Mouse (Mus musculus) large intestine, adult 2 months (tissue): Measurements from ENCODE around the gene Pir. TPM values are rescaled to one million over a fixed set of nuclear protein-coding genes. Genes with fewer than 3 reads are reported as not detected.

Source experiments
- DNase-seq: peaks from one replicate; pipeline ENCODE4 v3.0.0-alpha.2; 2012; ENCODE audit warnings: low read depth, low spot score
- WGBS: fragments of 180-500 bp; shearing (Covaris S2); methylation state at CpG from one replicate; pipeline ENCODE4 v1.1.7; 2018; 5-methylcytosine and 5-hydroxymethylcytosine counted together
- polyA plus RNA-seq: library from polyadenylated mRNA; depleted of rRNA; stranded (reverse); fragments of >200 nt; gene quantifications from 2 replicates; pipeline ENCODE4 v1.2.3, GENCODE M21; 2012

Pir gene
- polyA plus RNA-seq, 1 experiment: 1.4 TPM

DNA sequence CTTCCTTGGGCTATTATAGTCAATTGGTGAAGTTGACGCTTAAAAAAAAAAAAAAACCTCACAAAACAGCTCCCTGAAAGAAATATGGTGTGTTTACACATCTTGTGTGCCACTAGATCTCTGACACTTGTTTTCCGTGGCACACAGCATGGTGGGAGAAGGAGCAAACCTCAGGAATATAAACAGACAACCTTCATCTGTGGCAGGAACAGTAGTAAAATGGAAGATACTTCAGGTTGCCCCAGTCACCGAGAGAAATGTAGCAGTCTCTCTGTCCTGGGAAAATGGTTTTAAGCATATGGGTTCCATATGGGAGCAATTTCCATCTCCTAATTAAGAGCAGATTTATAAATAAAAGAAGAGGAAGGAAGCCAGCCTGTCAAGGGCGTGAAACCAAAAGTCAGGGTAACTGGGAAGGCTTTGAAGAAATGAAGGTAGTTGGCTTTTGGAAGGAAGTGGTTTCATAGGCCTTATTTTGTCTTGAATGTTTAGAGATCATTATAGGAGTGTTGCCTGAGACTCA lies 54.3 kb downstream of the Pir start:
- WGBS: 77% methylated on average over 4 of the region's 4 CpGs
- DNase-seq: no peak

DNA sequence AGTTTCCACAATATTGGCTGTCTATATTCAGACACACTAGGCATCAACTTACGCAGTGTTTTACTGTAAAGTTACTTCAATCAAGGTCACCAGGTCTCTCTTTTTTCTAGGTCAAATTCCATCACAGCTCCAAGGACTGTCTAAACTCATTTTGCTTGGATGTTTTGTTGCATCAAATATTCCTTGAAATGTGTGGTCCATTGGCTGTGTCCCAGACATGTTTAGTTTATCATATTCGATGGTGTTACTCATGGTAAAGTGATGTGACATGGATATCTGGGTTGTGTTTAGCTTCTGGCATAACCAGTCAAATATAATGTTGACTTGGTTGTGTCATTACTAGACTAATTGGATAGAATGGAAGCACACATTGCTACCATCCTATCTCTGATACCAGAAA lies 61.2 kb downstream of the Pir start:
- no peak for DNase-seq
- WGBS: 82% methylated on average over 2 of the region's 2 CpGs

DNA sequence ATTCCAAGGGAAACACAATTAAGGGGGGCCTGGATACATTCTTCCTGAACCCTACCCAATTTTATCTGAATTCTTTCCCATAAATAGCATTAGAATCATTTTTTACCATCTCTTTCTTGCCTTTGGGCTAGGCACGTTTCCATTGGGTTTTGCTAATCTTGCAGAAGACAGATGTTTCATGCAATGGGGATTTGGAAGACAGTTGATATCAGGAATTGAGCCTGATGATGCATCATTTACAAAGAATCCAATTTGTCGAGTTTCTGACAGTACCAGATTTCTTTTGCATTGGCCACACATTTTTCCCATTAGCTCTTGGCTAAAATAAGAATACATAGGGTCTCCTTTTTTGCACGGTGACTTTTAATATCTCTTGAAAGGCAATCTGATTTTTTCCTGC lies 61.6 kb downstream of the Pir start:
- DNase-seq: no peak
- WGBS: 77% methylated on average over 3 of the region's 3 CpGs

DNA sequence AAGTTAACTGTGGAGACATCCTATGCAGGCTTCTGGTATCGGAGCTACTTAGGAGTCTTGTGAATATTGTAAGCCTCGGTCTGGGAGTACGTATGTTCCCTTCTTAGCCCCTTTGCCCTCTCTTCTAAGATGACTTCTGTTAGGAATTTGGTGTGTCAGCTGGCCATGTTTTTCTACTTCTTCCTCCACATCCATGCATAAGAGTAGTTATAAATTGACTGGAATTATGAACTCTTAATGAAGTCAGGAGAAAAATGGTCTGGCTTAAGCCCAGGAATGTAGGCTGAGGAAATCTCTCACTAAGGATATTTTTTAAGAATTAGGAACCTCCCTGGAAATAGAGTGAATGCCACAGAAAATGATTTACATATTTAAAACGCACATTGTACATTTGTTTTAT lies 69.4 kb downstream of the Pir start:
- no peak for DNase-seq
- WGBS: 86% methylated on average over 4 of the region's 4 CpGs

DNA sequence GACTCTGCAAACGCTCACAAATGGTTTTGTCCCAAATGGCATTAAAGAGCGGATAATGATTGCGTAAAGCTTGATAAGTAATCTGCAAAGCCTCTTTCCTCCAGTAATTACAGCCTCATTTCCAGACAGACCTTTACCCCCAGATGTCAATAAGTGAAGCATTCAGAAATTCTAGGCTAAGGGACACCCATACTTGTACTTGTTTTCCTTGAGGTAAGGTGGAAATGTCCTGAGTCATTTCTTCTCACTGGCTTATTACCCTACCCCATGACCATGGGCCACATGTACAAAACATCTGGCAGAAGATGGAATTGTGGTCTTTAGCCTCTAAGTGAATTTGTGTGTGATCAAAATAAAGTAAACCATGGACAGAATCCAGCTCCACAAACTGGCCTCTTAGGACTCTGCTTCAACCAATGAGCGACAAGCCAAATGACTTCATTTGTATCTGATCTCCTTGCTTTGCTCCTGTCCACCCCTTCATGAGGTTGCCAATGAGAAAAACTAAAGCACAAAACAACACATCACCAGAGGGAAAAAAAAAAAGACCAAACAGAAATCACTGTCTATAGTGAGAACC lies 76.3 kb downstream of the Pir start:
- 58% methylated on average over 4 of the region's 4 CpGs for WGBS
- DNase-seq: no peak

DNA sequence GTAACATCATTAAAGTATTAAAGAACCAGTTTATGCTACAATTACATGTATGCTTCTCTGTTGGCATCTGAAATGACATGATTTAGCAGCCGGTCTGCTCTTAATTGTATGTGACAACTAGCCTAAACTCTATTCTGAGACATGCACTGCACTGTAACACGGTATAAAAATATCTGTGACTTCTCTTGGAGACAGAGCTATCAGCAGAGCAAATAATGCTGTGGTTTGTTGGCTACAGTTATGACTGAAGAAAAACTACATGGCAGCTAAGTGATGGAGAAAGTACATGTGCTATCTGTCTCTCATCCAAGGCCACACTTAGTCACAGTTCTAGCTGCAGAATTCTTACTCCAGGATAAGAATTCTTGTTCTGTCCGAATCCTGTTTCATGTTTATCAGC lies 79.8 kb downstream of the Pir start:
- no peak for DNase-seq
- WGBS: 81% methylated on average over 3 of the region's 3 CpGs

DNA sequence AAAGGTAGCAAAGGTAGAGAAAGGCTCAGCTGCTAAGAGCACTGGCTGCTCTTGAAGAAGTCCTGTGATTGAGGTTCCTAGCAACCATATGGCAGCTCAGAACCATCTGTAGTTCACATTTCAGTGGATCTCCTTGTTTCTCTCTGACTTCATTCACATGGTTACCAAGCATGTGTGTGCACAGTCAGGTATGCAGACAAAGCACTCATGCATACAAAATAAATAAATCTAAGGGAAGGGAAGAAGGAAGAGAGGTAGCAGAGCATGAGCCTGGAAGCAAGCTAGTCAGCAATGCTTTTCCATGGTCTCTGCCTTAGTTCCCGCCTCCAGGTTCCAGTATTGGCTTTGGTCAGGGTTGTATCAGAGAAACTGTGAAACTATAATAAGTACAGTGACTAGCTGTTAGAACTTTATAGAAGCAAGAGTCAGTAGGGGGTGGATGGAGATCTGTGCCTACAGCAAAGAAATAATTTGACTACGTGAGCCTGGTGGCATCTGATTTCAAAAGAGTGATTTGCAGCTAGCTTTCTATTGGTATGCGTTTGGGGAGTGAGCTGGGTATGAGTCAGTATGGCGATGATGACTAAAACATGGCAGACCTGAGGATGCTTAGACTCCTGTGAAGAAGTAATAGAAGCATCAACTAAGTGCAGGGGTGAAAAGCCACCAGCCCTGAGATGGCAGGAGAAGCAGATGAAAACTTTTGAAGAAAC lies 96.1 kb downstream of the Pir start:
- DNase-seq: no peak
- 88% methylated on average over 4 of the region's 4 CpGs for WGBS

DNA sequence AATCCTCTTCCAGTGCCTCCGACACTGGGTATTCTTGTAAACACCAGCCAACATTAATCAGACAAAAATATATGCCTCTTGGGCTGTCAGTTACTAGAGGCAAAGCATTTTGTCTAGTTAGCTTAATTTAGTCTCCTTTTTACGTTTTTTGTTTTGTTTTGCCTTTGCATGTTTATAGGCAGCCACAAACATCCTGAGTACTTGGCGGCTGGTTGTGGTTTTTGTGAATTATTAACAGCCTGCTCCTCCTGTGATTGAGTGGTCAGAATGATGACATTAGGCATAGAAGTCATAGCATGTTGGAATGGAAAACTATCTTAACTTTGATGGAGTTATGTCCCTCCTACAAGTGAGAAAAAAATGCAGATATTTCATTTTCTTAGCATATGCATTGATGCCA lies 101.4 kb downstream of the Pir start:
- 64% methylated on average over 3 of the region's 3 CpGs for WGBS
- no peak for DNase-seq

DNA sequence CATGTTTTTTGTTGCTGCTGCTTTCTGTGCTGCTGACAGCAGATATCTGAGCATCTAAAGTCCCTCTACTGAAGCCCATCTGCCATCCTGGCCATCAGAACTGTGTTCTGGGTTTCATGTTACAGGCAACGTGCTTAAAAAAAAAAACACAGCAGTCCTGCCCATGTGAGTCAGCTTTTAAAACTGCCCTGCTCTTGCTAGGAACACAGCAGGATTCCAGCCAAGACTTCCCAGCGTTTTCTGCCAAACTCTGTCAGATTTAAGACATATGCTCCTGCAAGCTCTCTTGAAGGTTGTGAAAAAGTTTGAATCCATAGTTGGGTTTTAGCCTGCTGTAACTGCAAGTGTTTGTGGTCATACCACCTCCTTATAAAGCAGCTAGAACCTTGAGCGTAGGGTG lies 103.9 kb downstream of the Pir start, which contains the start of gene Vegfd:
TSS of gene Vegfd (plus strand) at position 298 of the 400 bp plus-strand sequence.
- no peak for DNase-seq
- 46% methylated on average over 3 of the region's 3 CpGs for WGBS

DNA sequence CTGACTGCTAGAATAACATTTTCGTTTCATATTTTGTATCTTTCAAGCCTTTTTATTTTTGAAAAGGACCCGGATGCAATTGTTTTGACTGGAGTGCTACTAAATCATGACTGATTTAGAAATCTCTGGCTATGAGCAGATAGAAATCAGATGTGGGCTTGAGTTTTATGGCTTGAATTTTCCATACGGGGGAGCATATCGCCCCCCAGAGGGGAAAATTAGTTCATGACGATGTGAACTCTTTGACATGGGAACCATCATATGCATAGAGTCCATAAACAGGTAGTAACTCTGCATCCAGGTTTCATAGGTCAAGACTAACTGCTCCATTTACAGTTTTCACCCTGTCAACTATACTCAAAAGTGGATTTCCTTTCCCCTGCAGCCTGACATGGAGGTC lies 105.4 kb downstream of the Pir start:
- WGBS: 55% methylated on average over 5 of the region's 5 CpGs
- no peak for DNase-seq

DNA sequence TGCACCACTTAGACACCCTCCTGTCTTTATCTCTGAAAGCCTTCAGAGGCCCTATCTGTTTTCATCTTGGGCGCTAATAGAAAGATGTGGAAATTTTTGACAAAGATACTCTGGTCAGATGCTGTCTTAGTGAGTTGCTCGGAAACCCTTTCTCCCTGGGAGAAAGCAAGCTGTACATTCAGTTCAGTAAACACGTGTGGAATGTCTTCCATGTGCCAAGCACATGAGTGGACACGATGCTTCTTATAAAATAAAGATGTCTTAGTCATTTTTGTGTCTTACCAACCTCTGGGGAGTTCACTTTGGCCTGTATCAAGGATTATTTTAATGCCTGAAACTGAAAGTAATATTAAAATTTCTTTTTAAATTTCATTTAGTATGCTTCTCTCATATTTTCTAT lies 110.5 kb downstream of the Pir start:
- DNase-seq: no peak
- 78% methylated on average over 4 of the region's 4 CpGs for WGBS

DNA sequence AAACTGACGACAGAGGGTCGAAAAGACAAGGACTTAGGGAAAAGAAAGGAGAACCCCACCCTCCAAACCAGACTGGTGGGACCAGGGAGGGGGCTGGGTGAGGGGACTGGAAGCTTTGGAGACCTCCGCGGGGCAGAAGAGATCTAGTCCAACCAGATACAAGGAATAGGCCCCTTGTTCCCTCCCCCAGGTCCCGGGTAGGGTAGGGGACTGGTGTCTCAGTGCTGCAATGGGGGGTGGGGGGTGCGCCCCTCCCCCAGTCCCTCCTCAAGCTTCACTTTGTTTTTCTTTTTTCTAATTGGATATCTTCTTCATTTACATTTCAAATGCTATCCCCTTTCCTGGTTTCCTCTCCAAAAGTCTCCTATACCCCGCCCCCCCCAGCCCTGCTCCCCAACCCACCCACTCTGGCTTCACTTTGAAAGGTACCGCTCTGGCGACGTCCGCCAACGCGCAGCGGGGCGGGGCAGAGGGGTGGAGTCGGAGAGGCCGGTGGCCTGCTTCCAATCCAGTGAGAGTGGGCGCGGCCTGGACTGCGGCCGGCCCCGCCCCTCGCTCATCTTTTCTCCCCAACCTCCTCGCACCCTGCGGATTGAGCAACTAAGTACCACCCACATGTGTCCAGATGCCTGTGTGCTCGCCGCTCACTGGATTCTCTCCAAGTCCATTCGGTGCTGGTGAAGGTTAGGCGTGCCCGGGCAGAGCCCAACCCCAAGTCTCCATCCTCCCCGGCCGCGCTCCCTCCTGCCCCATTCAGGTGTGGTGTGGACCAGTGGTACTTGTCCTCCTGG lies 112.6 kb downstream of the Pir start:
- WGBS: 16% methylated on average over 32 of the region's 33 CpGs
- DNase-seq: peak; percentile 22

DNA sequence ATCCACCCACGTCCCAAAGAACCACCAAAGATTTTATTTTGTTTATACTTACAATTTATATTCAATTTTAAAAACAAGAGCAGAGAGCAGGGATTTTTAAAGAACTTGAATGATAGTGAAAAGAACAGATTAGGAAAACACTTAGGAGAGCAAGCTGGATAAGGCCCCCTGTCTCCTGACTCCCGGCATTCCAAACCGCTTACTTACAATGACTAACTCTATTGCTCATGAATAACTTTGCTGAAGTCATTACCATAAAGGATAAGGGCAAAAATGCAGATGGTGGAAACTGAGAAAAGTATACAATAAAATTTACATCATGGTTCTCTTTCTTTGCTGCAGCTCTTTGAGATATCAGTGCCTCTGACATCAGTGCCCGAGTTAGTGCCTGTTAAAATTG lies 124.9 kb downstream of the Pir start:
- no peak for DNase-seq
- 78% methylated on average over 4 of the region's 4 CpGs for WGBS

DNA sequence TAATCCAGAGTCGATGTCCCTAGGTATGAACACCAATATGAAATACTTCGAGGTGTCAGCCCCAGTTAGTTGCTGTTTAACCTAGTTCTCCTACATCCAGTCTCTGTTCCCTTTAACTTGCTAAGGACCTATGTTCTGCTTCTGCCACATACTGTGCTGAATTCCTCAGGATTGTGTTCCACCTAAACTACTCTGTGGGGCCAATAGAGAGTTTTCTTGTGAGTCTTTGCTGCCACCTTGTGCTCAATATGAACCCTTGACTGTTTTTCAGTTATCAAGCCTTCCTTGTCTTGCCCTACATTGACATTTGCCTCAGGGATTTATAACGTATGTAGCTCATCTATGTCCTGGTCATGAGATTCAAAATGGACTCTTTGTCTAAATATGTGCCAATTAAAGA lies 129.3 kb downstream of the Pir start:
- no peak for DNase-seq
- 58% methylated on average over 3 of the region's 3 CpGs for WGBS

DNA sequence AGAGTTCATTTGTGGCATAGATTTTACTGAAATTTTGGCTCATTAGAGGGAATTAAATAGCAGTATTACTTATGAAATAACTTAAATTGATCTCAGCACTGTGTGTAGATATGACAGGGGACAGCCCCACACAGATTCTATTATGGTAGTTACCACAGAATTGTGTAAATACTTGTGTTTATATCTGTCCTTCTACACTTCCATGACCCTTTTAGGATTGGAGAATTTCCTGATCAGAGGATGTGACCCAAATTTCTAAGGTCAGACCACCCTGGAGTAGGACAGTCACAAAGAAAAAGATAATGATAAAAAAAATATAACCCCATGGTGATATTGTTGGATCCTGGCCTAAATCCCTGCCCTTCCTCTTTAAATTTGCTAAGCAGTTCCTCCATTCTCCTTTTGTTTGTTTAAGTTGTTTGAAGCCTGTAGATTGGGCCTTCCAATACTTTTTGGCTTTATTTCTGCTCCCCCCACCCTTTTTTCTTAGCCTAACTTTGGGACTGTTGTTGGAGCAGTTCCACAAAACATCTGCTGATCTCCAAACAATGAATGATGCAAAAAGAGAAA lies 136.0 kb downstream of the Pir start:
- DNase-seq: no peak

DNA sequence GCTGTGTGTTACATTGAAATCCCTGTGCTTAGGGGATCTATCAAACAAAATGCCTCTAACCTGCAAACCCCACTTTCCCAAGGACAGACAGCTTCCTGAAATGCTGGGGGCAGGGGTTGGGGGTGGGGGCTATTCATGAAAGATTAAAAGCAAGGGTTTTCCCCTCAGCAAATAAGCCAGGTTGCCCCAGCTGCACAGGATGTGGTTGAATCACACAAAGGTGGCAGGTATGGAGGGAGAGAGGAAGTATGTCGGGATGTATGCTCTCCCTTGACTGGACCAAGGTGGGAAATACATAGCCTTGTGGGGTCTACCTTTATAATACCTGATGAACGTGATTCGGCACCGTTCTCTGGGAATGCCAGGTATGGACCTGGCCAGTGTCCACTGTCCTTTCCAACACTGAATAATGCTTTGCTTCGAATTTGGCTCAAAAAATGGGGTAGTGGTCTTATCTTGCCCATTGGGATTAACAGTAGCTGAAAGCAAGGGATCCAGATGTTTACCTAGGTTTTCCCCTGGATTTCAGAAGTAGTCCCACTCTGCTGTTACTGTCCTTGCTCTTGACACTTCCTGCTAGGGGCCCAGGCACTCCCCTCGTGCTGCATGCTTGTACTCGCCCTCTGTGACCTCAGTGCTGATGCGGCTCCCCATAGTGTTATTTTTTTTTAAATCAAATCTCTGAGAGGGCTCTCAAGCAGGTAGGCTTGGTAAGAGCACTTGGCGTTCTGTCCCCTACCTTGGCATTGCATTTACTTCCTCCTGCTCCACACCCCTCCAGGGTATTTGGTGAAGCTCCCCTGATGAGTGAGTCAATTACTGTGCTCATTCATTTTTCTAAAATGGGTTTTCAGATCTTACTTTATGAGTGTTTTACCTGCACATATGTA lies 137.2 kb downstream of the Pir start:
- DNase-seq: no peak
- 69% methylated on average over 9 of the region's 9 CpGs for WGBS

DNA sequence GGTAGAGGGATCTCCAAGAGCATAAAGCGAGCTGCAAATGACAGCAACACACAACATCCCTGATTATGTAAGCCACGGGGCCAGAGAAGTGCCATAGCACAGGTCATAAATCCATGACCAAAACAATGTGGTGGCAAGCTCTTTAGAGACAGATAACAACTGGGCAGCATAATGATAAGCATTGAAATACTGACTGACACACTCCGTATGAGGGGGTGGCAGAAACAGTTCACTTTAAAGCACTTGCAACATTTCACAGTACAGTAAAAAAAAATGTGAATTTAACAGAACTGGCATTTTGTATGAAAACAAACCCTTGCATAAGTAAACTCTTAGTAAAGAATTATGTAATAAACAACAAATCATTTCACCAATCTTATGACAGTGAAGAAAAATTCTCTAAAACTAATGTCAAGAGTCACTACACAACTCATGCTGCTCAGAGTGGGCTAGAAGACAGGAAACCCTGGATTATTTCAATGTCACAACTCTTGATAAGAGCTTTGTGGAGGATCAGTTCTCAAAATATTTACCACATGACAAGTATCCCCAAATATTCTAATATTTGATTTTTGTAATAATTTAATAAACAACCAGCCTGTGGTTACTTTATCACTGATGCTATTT lies 139.2 kb downstream of the Pir start:
- no peak for DNase-seq
- 73% methylated on average over 3 of the region's 3 CpGs for WGBS

DNA sequence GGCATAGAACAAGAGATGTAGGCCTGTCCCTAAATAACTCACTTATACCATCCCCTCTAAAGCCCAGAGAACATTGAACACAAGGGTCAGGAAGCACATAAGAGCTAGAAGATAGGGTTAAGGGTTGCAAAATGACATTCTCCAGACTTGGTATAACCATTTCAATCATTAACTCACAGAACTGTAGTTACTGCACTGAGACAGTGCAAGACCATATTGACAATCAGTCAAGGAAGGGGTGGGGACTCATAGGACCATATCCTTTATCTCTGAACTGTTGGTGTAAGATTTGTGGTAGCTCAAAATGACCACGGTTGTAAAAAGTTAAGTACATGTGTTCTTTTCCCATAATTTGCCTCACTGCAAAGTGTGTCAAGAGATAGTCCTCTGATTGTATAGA lies 141.4 kb downstream of the Pir start:
- no peak for DNase-seq
- WGBS: 31% methylated on average over 1 of the region's 1 CpGs

DNA sequence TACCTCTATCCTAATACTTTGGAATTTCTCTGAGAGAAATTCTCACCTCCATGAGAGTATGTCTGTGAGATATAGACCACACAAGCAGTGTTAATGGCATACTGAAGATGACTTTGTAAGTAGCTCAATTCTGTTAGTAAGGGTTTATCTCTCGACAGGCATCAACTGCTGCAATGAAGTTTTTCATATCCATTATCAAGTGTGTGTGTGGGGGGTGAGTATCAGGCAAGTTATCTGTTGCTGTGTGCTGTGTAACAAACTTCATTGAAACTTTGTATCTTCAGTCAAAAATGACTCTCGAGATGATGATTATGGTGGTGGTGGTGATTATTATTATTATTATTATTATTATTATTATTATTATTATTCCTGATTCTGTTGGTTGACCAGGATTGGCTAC lies 147.6 kb downstream of the Pir start:
- WGBS: 89% methylated on average over 2 of the region's 2 CpGs

More for the DNA sequence above, 147.6 kb downstream of the Pir start:
- no peak for DNase-seq
